Mouse (Mus musculus) lung, postnatal 0 days (tissue): ENCODE data around the gene Odf3b.

Experiments used
- CTCF ChIP-seq: IDR thresholded peaks from 2 replicates; pipeline ENCODE4 v1.5.1; 2016; ENCODE audit warnings: antibody characterized with exemption, mild to moderate bottlenecking
- EP300 ChIP-seq: IDR thresholded peaks from 2 replicates; pipeline ENCODE4 v1.6.1; 2016; ENCODE audit warnings: antibody characterized with exemption, mild to moderate bottlenecking, control low read depth

- TF ChIP-seq CTCF (no peak), EP300 (no peak)
These were observed 27.6 kb upstream of the Odf3b start for GRCm38 (mm10) chr15:89406691-89407090.
